Mouse (Mus musculus) urinary bladder, postnatal 10 days (tissue): ENCODE measurements around the gene Chil6.

Experiments used
- DNase-seq: peaks from one replicate; pipeline ENCODE4 v3.0.0; 2022; ENCODE audit warnings: low spot score

The Chil6 gene

DNA sequence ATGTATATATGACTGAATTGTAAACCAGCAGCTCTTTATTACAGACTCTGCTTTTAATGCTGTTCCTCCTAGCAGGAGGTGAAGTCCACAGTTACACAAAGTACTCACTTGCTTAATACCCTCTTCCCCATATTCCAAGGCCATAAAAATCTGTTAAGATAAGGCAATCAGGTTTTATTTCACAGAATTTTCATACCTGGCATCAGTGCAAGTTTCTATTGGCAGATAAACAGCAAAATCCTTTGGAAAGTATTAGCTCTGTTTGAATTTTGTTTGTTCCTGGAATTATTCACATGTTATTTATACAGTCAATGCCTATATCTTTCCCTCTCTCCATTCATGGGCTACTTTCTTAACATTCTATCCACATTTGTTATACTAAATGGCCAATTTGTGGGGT, at the start of gene Chil6:
Gene Chil6 (minus strand): TSS at position 101 of the 400 bp plus-strand sequence.
- DNase-seq = no peak

DNA sequence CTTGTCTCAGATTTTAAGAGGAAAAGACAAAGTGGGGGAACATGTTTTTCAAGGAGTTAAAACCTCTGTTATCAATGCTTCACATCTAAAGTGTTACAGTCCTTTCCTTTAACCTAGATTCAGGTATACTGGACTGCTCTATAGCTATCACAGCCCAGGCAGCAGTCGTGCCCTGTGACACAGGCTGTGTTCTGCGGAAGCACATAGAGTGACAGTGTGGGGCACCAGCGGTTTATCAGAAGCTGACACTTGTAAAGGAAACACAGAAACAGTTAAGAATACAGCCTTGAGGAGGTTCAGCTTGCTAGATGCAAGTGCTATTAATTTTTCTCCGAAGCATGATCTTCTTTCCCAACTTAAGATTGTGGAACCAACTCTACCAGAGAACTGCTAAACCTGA, 46.6 kb upstream of the Chil6 start:
- DNase-seq = no peak

DNA sequence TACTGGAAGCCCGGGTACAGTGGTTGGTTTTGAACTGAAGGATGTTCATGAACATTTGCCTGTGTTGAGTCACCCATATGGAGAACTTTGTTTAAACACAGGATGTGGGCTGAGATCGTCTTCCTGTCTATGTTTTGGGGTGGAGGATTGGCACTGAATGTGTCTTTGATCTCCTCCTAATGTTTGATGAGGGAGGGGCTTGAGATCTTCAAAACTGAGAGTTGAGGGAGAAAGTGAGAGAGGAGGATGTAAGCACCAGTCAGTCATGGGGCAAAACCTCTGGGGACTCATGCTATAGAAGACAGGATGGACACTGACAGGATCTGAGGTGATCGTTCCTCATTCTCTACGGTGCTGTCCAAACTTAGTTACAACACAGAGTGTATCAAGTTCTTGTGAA, 43.6 kb upstream of the Chil6 start:
- no peak for DNase-seq

DNA sequence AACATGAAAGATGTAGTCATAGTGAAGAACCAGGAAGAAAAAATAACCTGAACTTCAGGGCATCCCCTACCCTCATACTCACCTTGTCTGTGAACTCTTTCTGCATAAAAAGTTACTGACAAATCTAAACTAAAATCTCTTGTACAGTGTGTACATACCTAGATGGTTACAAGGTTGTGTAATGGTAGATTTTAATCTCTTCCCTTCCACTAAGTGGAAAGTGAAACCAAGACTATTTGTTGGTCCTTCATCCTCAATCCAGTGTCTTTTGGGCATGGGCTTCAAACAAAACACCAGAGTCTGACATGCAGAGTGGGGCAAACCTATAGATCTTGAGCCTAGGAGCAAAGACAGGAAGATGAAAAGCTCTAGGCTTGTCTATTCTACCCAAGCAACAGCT, 43.0 kb upstream of the Chil6 start:
- no peak for DNase-seq

DNA sequence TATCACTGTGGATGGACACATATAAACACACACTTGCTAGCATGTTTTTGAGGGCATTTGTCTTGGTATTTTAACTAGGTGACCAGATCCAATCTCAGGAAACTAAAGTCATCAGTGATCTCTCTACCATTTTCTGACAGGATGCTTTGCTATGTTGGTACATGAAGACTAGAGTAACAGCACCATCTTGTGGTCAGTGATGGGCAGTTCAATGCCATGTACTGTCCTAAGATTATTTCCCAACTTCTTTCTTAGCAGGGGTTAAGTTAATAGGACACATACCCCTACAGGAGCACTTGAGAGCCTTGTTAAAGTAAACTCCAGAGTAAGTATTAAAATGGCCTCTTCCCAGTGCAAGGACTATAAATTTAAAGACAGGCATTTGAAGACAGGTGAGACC, 42.6 kb upstream of the Chil6 start:
- no peak for DNase-seq
